Mouse (Mus musculus): ENCODE data around the gene Usp5. TPM values are rescaled to one million over a fixed set of nuclear protein-coding genes. Genes with fewer than 3 reads are reported as not detected.
"Not testable (repeated sequence)": the region's sequence is repeated elsewhere in the genome, so short reads cannot be mapped to it uniquely, and the experiment has no call there.

Usp5 gene
- total and polyA plus RNA-seq, 2 experiments from 2014 or later: 201 to 218 TPM

DNA sequence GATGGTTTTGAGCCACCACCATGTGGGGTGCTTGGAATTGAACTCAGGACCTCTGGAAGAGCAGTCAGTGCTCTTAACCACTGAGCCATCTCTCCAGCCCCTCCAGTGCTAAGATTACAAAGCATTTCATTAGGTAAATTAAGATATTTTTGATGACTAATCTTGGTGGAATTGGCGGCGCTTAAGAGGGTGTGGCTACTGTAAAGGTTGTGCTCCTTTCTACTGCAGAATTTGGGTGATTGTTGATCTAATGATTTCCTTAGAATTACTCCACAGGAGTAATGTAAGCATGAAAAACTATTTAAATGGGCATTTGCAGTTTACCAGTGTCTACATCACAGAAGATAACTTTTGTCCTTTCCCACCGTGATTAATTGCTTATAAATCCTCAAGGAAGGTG lies 24.9 kb downstream of the Usp5 start:
- TF ChIP-seq CTCF (IDR thresholded peaks at IDR 0.05): no peak
- 92% methylated on average over 3 of the region's 3 CpGs for WGBS

DNA sequence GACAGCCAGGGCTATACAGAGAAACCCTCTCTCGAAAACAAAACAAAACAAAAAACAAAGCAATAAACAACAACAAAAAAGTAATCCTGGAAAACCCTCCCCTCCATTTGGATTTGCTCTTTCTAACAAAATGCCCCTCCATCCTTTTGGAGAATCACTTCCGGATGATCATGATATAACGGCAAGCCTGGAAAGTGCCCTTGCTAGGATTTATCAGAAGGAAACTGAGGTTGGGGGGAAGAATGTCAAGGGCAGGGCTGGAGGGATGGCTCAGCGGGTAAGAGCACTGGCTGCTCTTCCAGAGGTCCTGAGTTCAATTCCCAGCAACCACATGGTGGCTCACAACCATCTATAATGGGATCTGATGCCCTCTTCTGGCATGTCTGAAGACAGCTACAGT lies 25.6 kb downstream of the Usp5 start:
- H3K36me3 ChIP-seq (ENCODE audit: insufficient read depth, low read length); DNase-seq (ENCODE audit: low spot score); ATAC-seq (ENCODE audit: low FRiP score); H3K27me3 ChIP-seq (ENCODE audit: insufficient read depth, low read length); H3K4me1 ChIP-seq (ENCODE audit: insufficient read depth, low read length); H3K4me2 ChIP-seq (ENCODE audit: low read depth, low read length, poor library complexity, severe bottlenecking); H3K4me3 ChIP-seq (ENCODE audit: low read depth, low read length); H3K9ac ChIP-seq (replicated peaks; ENCODE audit: low read length, poor library complexity, severe bottlenecking); H3K27ac ChIP-seq (ENCODE audit: low read depth, low read length); H3K9me3 ChIP-seq (ENCODE audit: low read length): not testable (repeated sequence)
- WGBS: 98% methylated on average over 4 of the region's 4 CpGs

More for the DNA sequence above, 24.9 kb downstream of the Usp5 start:
- H3K4me1 ChIP-seq (ENCODE audit: insufficient read depth, low read length): no peaks in the 10 kb centered on the region
- no peak overlapping the region for H3K9ac ChIP-seq (replicated peaks; ENCODE audit: low read length, poor library complexity, severe bottlenecking)
- no peaks in the 10 kb centered on the region for H3K27me3 ChIP-seq (ENCODE audit: insufficient read depth, low read length)
- DNase-seq (ENCODE audit: low spot score) (no peak), ATAC-seq (ENCODE audit: low FRiP score) (no peak)
- H3K36me3 ChIP-seq (ENCODE audit: insufficient read depth, low read length): no peaks in the 10 kb centered on the region
- H3K27ac ChIP-seq (ENCODE audit: low read depth, low read length): no peak overlapping the region
- no peak overlapping the region for H3K4me2 ChIP-seq (ENCODE audit: low read depth, low read length, poor library complexity, severe bottlenecking)
- H3K4me3 ChIP-seq (ENCODE audit: low read depth, low read length): no peak overlapping the region
- H3K9me3 ChIP-seq (ENCODE audit: low read length): no peaks in the 10 kb centered on the region

DNA sequence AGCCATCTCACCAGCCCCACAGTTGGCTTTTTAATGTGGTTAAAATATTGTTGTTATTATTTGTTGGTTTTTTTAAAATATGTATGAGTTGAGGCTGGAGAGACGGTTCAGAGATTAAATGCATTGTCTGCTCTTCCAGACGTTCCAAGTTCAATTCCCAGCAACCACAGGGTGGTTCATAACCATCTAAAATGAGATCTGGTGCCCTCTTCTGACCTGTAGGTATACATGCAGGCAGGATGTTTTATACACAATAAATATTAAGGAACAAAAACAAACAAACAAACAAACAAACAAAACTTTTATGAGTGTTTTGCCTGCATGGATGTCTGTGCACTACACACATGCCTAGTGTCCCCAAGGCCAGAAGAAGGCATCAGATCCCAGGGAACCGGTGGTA lies 26.2 kb downstream of the Usp5 start:
- DNase-seq (ENCODE audit: low spot score): no peak
- Histone ChIP-seq H3K4me3 (ENCODE audit: low read depth, low read length) (no peak overlapping the region), H3K27me3 (ENCODE audit: insufficient read depth, low read length) (no peaks in the 10 kb centered on the region), H3K4me1 (ENCODE audit: insufficient read depth, low read length) (no peaks in the 10 kb centered on the region), H3K4me2 (ENCODE audit: low read depth, low read length, poor library complexity, severe bottlenecking) (no peak overlapping the region), H3K36me3 (ENCODE audit: insufficient read depth, low read length) (no peaks in the 10 kb centered on the region), H3K9me3 (ENCODE audit: low read length) (no peaks in the 10 kb centered on the region), H3K27ac (ENCODE audit: low read depth, low read length) (no peak overlapping the region), H3K9ac (replicated peaks; ENCODE audit: low read length, poor library complexity, severe bottlenecking) (no peak overlapping the region)
- ATAC-seq (ENCODE audit: low FRiP score): no peak
- WGBS: 76% methylated on average over 3 of the region's 3 CpGs
- no peak for TF ChIP-seq CTCF (IDR thresholded peaks at IDR 0.05)

DNA sequence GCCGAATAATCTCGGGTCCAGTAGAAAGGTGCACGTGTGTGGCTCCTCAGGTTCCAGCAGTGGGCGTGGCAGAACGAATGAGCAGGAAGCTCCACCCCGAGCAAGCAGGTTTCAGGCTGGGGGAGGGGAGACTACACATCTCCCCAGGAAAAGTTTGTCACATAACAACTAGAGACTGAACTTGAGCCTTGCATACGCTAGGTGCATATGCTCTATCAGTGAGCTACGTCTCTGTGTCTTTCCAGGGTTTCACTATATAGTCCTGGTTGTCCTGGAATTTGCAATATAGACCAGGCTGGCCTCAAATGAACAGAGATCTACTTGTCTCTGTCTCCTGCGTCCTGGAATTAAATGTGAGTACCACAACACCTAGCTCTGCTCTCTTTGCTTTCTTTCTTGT lies 26.9 kb downstream of the Usp5 start:
- H3K27ac ChIP-seq (ENCODE audit: low read depth, low read length); H3K4me3 ChIP-seq (ENCODE audit: low read depth, low read length); H3K36me3 ChIP-seq (ENCODE audit: insufficient read depth, low read length); H3K4me1 ChIP-seq (ENCODE audit: insufficient read depth, low read length); H3K9ac ChIP-seq (replicated peaks; ENCODE audit: low read length, poor library complexity, severe bottlenecking); DNase-seq (ENCODE audit: low spot score); ATAC-seq (ENCODE audit: low FRiP score); H3K27me3 ChIP-seq (ENCODE audit: insufficient read depth, low read length); H3K9me3 ChIP-seq (ENCODE audit: low read length); H3K4me2 ChIP-seq (ENCODE audit: low read depth, low read length, poor library complexity, severe bottlenecking): not testable (repeated sequence)
- 28% methylated on average over 4 of the region's 9 CpGs for WGBS

DNA sequence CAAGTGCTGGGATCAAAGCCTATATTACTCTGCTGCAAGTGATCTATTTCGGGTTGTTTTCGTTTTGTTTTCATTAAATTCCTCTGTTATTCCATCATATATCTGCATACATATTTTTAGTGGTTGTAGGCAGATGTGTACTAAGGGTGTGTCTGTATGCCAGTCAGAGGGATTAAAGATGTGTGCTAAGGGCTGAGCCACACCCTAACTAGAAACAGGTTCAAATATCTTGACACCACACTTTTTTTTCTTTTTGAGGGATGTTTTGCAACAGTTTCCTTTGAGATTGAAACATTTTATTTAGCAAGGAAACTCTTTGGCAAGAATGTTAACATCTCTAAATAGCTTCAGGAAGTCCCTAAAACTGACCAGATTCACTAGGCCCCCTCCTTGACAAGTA lies 33.1 kb downstream of the Usp5 start:
- 86% methylated on average over 2 of the region's 2 CpGs for WGBS
- no peak for TF ChIP-seq CTCF (IDR thresholded peaks at IDR 0.05)
- Histone ChIP-seq H3K4me3 (ENCODE audit: low read depth, low read length) (no peak overlapping the region), H3K27ac (ENCODE audit: low read depth, low read length) (no peak overlapping the region), H3K9ac (replicated peaks; ENCODE audit: low read length, poor library complexity, severe bottlenecking) (no peak overlapping the region), H3K4me2 (ENCODE audit: low read depth, low read length, poor library complexity, severe bottlenecking) (no peak overlapping the region), H3K36me3 (ENCODE audit: insufficient read depth, low read length) (no peaks in the 10 kb centered on the region), H3K9me3 (ENCODE audit: low read length) (no peaks in the 10 kb centered on the region), H3K27me3 (ENCODE audit: insufficient read depth, low read length) (no peaks in the 10 kb centered on the region), H3K4me1 (ENCODE audit: insufficient read depth, low read length) (no peaks in the 10 kb centered on the region)
- ATAC-seq (ENCODE audit: low FRiP score) (no peak), DNase-seq (ENCODE audit: low spot score) (no peak)

DNA sequence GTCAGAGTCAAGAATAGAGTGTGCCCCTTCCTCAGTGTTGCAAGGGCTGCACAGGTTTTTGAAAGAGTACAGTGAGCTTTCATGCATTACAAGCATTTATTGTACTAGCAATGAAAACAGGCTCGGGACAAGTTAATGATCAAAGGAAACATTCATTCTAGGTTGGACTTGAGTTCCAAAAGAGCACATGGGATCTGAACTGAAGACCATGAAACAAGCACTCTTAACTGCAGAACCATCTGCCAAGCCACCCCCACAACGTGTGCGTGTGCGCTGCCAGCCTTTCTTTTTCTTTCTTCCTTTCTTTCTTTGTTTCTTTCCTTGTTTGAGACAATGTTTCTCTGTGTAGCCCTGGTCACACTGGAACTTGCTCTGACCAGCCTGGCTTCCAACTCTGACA lies 33.5 kb downstream of the Usp5 start:
- WGBS: 70% methylated on average over 4 of the region's 4 CpGs
- TF ChIP-seq CTCF (IDR thresholded peaks at IDR 0.05): no peak
- H3K9ac ChIP-seq (replicated peaks; ENCODE audit: low read length, poor library complexity, severe bottlenecking): no peak overlapping the region
- no peaks in the 10 kb centered on the region for H3K27me3 ChIP-seq (ENCODE audit: insufficient read depth, low read length)
- H3K36me3 ChIP-seq (ENCODE audit: insufficient read depth, low read length): no peaks in the 10 kb centered on the region
- H3K9me3 ChIP-seq (ENCODE audit: low read length): no peaks in the 10 kb centered on the region
- no peaks in the 10 kb centered on the region for H3K4me1 ChIP-seq (ENCODE audit: insufficient read depth, low read length)
- ATAC-seq (ENCODE audit: low FRiP score) (no peak), DNase-seq (ENCODE audit: low spot score) (no peak)
- no peak overlapping the region for H3K27ac ChIP-seq (ENCODE audit: low read depth, low read length)
- H3K4me3 ChIP-seq (ENCODE audit: low read depth, low read length): no peak overlapping the region
- no peak overlapping the region for H3K4me2 ChIP-seq (ENCODE audit: low read depth, low read length, poor library complexity, severe bottlenecking)

DNA sequence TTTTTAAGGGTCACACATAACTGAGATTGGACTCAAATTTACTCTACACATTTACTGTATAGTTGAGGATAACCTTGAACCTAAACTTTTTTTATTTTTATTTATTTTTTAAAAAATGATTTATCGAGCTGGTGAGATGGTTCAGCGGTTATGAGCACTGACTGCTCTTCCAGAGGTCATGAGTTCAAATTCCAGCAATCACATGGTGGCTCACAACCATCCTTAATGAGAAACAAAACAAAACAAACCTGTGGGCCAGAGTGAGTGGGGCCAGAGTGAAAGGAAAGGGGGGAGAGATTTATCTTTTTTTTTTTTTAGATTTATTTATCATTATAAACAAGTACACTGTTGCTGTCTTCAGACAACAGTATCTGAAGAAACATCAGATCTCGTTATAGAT lies 37.4 kb downstream of the Usp5 start:
- H3K27me3 ChIP-seq (ENCODE audit: insufficient read depth, low read length): no peaks in the 10 kb centered on the region
- H3K4me1 ChIP-seq (ENCODE audit: insufficient read depth, low read length): no peaks in the 10 kb centered on the region
- H3K4me2 ChIP-seq (ENCODE audit: low read depth, low read length, poor library complexity, severe bottlenecking): no peak overlapping the region
- WGBS: 80% methylated on average over 3 of the region's 3 CpGs
- no peak for TF ChIP-seq CTCF (IDR thresholded peaks at IDR 0.05)
- H3K27ac ChIP-seq (ENCODE audit: low read depth, low read length): no peak overlapping the region
- no peak for ATAC-seq (ENCODE audit: low FRiP score)
- DNase-seq (ENCODE audit: low spot score): no peak
- H3K9ac ChIP-seq (replicated peaks; ENCODE audit: low read length, poor library complexity, severe bottlenecking): no peak overlapping the region
- H3K9me3 ChIP-seq (ENCODE audit: low read length): no peaks in the 10 kb centered on the region
- no peak overlapping the region for H3K4me3 ChIP-seq (ENCODE audit: low read depth, low read length)
- no peaks in the 10 kb centered on the region for H3K36me3 ChIP-seq (ENCODE audit: insufficient read depth, low read length)
